Mouse (Mus musculus): Measurements from ENCODE around the gene Edem1. TPM values are rescaled to one million over a fixed set of nuclear protein-coding genes. Genes with fewer than 3 reads are reported as not detected.

The Edem1 gene
- polyA plus RNA-seq, 1 experiment from 2014 or later = 19.2 TPM

DNA sequence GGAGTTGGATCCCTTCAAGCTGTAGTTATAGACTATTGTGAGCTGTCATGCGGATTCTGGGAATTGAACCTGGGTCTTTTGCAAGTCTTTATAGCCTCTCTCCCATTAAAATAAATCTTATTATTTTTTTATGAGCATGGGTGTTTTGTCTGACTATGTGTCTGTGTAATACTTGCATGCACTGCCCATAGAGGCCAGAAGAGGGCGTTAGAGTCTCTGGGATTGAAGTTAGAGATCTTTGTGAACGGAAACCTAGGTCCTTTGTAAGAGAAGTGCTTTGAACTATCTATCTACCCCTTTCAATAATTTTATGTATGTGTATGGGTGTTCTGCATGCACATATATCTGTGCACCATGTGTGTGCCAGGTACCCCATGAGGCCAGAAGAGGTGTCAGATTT, 21.0 kb upstream of the Edem1 start:
- WGBS = 66% methylated on average over 3 of the region's 3 CpGs
- peaks cover 4% of the 10 kb centered on the region for H3K4me1 ChIP-seq
- H3K27ac ChIP-seq = no peak overlapping the region
- no peak overlapping the region for H3K4me3 ChIP-seq (replicated peaks)
- no peak for ATAC-seq (ENCODE audit: low FRiP score)
- no peaks in the 10 kb centered on the region for H3K36me3 ChIP-seq (replicated peaks)
- H3K4me2 ChIP-seq = no peak overlapping the region
- no peak overlapping the region for H3K9ac ChIP-seq
- no peaks in the 10 kb centered on the region for H3K9me3 ChIP-seq
- no peaks in the 10 kb centered on the region for H3K27me3 ChIP-seq

DNA sequence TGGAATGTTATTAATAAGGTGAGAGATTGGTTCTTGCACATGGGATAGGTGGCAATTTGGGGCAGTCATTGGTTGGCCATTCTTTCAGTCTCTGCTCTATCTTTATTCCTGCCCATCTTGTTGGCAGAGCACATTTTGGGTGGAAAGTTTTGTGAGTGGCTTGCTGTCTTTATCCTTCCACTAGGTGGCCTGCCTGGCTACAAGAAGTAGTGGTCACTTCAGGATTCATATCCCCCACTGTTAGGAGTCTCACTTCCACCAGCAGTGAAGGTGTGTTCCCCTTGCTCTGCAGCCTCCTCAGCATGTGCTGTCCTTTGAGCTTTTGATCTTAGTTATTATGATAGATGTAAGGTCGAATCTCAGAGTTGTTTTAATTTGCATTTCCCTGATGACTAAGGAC, 19.7 kb upstream of the Edem1 start:
- Histone ChIP-seq H3K4me1 (peaks cover 4% of the 10 kb centered on the region), H3K4me3 (replicated peaks) (no peak overlapping the region), H3K9ac (no peak overlapping the region), H3K9me3 (no peaks in the 10 kb centered on the region), H3K36me3 (replicated peaks) (no peaks in the 10 kb centered on the region), H3K27ac (no peak overlapping the region), H3K27me3 (no peaks in the 10 kb centered on the region), H3K4me2 (no peak overlapping the region)
- WGBS = 92% methylated on average over 1 of the region's 1 CpGs
- no peak for ATAC-seq (ENCODE audit: low FRiP score)

DNA sequence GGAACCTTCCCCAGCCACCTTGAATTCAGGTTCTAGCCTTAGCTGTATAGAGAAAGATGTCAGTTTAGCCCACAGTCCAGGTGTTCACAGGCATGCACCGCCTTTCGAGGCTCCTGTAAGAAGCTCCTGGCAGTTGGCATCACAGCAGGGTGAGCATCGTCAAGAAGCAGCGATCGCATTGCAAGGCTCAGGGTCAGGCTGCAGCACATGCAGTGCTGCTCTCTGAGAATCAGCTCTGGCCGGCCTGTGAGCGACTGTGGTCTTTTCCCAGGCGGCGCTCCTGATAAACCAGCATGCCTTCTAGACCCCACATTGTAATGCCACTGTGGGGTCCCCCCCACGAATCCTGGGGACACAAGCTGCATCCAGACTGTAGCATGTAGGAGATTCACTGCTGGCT, 18.2 kb upstream of the Edem1 start:
- ATAC-seq (ENCODE audit: low FRiP score) = no peak
- Histone ChIP-seq H3K27ac (no peak overlapping the region), H3K36me3 (replicated peaks) (peaks cover 5% of the 10 kb centered on the region; the same call in 1 of the 2 replicates), H3K27me3 (no peaks in the 10 kb centered on the region), H3K4me2 (no peak overlapping the region), H3K4me1 (peaks cover under 1% of the 10 kb centered on the region; the same call in 1 of the 2 replicates), H3K9me3 (no peaks in the 10 kb centered on the region), H3K4me3 (replicated peaks) (no peak overlapping the region), H3K9ac (no peak overlapping the region)
- 64% methylated on average over 10 of the region's 10 CpGs for WGBS

DNA sequence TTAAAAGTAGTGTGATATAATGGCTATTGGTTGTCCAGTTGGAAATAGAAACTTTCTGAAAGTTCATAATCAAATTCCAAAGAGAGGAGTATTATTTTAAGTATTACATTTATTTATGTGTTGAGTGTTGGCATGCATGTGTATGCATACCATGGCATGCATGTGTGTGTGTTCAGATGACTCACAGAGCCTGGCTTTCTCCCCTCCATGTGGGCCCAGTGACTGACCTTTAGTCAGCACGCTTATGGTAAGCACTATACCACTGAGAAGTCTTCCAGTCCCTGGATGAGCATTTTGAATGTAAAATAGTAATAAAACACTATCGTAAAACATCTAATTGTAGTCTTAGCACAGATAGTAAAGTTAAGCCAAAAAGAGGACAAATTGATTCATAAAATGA, 16.3 kb upstream of the Edem1 start:
- WGBS = 88% methylated on average over 2 of the region's 2 CpGs
- H3K4me1 ChIP-seq = no peaks in the 10 kb centered on the region
- H3K36me3 ChIP-seq (replicated peaks) = peaks cover 9% of the 10 kb centered on the region

DNA sequence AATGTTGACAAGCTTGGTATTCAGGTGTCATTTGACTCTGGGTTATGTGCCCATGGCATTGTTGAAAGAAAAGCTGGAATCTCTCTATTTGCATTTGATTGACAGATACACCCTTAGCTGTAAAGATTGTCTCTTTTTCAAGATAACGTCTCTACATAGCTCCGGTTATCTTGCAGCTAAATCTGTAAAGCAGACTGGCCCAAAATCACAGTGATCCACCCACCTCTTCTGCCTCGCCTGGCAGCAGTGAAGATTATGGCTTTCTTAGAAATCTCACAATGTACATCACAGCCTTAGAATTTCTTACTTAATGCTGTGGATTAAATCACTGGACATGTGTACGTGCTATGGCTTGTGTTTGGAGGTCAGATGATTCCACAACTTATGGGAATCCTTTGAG, 10.9 kb upstream of the Edem1 start:
- Histone ChIP-seq H3K9me3 (no peaks in the 10 kb centered on the region), H3K9ac (no peak overlapping the region), H3K27ac (no peak overlapping the region), H3K4me2 (no peak overlapping the region), H3K4me3 (replicated peaks) (no peak overlapping the region), H3K4me1 (no peaks in the 10 kb centered on the region), H3K27me3 (no peaks in the 10 kb centered on the region), H3K36me3 (replicated peaks) (peaks cover 46% of the 10 kb centered on the region)
- WGBS = 77% methylated on average over 4 of the region's 4 CpGs
- ATAC-seq (ENCODE audit: low FRiP score) = no peak

More for the DNA sequence above, 16.3 kb upstream of the Edem1 start:
- H3K27ac ChIP-seq = no peak overlapping the region
- no peak for ATAC-seq (ENCODE audit: low FRiP score)
- H3K4me3 ChIP-seq (replicated peaks) = no peak overlapping the region
- H3K9me3 ChIP-seq = no peaks in the 10 kb centered on the region
- no peak overlapping the region for H3K4me2 ChIP-seq
- no peak overlapping the region for H3K9ac ChIP-seq
- no peaks in the 10 kb centered on the region for H3K27me3 ChIP-seq

DNA sequence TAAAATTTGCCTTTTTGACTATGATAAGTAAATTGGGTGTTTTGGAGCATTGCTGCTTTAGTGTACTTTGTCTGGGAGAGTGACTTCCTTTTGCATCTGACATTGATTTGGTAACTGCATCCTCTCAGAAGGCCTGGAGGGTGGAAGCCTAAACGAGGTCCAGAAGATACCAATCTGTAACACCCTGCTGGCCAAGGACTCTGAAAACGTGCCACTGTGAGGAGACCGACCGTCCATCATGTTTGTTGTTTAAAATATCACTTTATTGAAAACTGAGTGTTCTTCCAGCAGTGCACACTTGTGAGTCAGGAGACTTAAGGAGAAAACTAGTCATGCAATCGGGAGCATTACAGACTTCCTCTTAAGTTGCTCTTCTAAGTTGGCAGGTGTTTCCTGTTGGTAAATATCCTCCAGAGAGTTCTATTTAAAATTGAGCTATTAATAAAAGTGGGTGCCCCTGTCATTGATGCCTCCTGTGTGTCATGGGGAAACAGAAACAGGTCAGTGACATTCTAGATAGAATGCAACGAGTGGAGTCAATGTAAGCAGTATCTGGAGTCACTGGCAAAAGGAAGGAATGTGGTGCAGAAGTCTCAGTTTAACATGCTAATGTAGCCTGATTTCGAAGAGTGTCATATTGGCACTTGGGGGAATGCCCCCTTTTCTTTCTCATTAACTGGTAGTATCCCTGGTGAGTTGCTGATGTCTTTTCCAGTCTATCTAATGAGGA, 3.5 kb upstream of the Edem1 start:
- 79% methylated on average over 7 of the region's 7 CpGs for WGBS
- Histone ChIP-seq H3K27ac (no peak overlapping the region), H3K4me3 (replicated peaks) (no peak overlapping the region), H3K4me2 (no peak overlapping the region), H3K9me3 (no peaks in the 10 kb centered on the region), H3K36me3 (replicated peaks) (peaks cover 28% of the 10 kb centered on the region), H3K27me3 (no peaks in the 10 kb centered on the region), H3K4me1 (peaks cover 12% of the 10 kb centered on the region), H3K9ac (no peak overlapping the region)
- ATAC-seq (ENCODE audit: low FRiP score) = no peak

DNA sequence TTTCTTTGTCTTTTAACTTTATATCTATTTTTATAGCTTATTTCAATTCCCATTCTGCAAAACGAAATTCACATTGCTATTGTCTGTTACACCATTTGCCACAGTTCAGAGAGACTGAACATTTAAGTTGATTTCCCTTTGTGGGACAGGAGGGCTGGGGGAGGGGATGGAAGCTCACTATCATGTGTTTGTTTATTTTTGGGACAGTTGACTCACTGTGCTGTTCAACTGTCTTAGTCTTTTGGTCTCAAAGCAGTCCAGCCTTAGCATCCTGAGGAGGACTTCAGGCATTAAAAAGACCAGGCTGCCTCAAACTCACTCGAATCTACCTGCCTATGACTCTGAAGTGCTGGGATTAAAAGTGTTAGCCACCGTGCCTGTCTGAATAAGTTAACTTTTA, 2.4 kb upstream of the Edem1 start:
- no peaks in the 10 kb centered on the region for H3K27me3 ChIP-seq
- 80% methylated on average over 3 of the region's 3 CpGs for WGBS
- no peak overlapping the region for H3K4me3 ChIP-seq (replicated peaks)
- H3K4me2 ChIP-seq = no peak overlapping the region
- no peaks in the 10 kb centered on the region for H3K9me3 ChIP-seq
- peaks cover 23% of the 10 kb centered on the region for H3K36me3 ChIP-seq (replicated peaks)
- H3K9ac ChIP-seq = no peak overlapping the region
- H3K4me1 ChIP-seq = peaks cover 15% of the 10 kb centered on the region
- ATAC-seq (ENCODE audit: low FRiP score) = no peak
- H3K27ac ChIP-seq = no peak overlapping the region

DNA sequence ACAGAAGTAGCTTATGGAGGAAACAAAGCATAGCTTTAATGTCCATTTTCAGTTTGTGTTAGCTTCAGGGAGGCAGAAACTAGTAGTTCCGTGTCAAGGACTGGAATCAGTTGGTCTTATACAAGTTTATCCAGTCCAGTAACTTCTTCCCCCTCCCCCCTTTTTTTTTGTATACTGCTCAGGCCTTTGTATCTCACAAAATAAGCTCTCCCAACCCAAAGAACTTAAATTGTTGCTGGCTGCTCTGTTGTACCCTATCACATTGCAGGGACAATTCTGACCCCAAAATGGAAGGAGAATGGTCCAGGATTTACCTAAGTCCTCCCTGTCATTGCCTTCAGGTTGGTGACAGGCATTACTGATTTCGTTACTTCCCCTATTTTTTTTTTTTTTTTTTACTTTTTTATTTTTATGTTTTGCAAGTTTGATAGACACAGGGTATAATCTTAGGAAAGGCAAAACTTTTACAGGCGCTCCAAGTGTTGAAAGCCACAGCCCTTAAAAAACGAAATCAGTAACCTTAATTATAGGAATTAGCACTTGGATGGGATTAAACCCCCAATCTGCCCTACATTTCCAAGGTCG, 1.0 kb upstream of the Edem1 start:
- H3K27me3 ChIP-seq = no peaks in the 10 kb centered on the region
- no peak for ATAC-seq (ENCODE audit: low FRiP score)
- peaks cover 11% of the 10 kb centered on the region for H3K36me3 ChIP-seq (replicated peaks)
- no peak overlapping the region for H3K27ac ChIP-seq
- no peak overlapping the region for H3K9ac ChIP-seq
- H3K9me3 ChIP-seq = no peaks in the 10 kb centered on the region
- no peak overlapping the region for H3K4me3 ChIP-seq (replicated peaks)
- peaks cover 20% of the 10 kb centered on the region for H3K4me1 ChIP-seq
- 17% methylated on average over 5 of the region's 5 CpGs for WGBS
- H3K4me2 ChIP-seq = peak overlapping the region; percentile 90

DNA sequence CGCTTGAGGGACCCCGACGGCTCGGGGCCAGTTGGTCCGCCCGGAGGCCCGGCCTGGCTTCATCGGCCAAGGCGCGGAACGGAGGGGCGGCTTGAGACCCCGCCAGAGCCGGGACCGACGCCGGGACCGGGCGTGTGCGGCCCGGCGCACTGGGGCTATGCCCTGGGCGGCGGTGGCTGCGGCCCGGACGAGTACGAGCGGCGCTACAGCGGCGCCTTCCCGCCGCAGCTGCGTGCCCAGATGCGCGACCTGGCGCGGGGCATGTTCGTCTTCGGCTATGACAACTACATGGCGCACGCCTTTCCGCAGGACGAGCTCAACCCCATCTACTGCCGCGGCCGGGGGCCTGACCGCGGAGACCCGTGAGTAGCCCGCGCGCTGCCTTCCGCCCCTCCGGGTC, 431 bp downstream of the Edem1 start:
- Histone ChIP-seq H3K4me1 (peaks cover 20% of the 10 kb centered on the region), H3K4me2 (peak overlapping the region; percentile 90), H3K9me3 (no peaks in the 10 kb centered on the region), H3K9ac (peak overlapping the region; percentile 90), H3K27ac (peak overlapping the region; percentile 84), H3K36me3 (replicated peaks) (no peaks in the 10 kb centered on the region), H3K27me3 (no peaks in the 10 kb centered on the region), H3K4me3 (replicated peaks) (peak overlapping the region; percentile 94)
- 0% methylated on average over 55 of the region's 56 CpGs for WGBS
- peak; percentile 77 for ATAC-seq (ENCODE audit: low FRiP score)

DNA sequence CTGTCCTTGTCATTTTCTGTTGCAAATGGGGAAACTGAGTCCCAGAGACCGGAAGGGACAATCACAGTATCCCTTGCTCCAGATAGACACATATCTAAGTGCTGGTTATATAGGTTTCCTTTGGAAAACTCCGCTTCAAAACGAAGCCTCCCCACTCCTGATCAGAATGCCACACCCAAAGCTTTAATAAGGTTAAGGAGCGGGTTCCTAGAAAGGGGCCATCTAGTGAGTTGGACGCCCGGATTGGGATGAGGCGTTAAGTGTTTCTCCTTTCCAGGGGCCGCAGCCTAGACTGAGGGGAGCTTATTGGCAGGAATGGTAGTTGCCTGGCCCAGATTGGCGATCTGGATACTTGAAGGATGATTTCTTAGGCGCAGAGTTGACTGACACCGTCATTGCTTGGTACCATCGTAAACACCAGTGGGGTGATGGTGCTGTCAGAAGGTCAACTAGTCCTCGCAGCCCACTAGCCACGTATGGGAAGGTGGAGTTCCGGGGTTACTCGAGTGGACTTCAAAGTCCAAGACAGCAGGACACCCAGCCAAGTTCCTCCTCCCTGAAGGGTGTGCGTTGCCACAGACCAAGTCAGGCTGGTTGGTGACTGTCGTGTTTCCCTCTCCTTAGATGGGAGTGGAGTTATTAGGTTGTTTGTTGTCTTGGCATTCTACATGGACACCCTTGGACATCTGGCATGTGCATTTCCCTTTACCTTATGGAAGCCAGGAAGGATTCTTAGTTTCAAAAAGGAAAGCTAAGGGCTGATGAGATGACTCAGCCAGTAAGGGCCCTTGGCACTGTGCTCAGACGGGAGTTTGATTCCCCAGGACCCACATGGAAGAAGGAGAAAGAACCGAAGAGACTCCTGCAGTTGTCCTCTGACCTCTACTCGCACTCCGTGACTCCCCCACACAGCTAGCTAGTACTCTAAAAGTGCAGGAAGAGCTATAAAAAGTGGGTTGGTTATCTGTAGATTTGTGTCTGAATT, 1.2 kb downstream of the Edem1 start:
- no peak for ATAC-seq (ENCODE audit: low FRiP score)
- Histone ChIP-seq H3K4me2 (peak overlapping the region; percentile 90), H3K4me3 (replicated peaks) (peak overlapping the region; percentile 94), H3K9me3 (no peaks in the 10 kb centered on the region), H3K27ac (no peak overlapping the region), H3K4me1 (peaks cover 20% of the 10 kb centered on the region), H3K27me3 (no peaks in the 10 kb centered on the region), H3K9ac (peak overlapping the region; percentile 90), H3K36me3 (replicated peaks) (no peaks in the 10 kb centered on the region)
- WGBS = 30% methylated on average over 22 of the region's 22 CpGs

DNA sequence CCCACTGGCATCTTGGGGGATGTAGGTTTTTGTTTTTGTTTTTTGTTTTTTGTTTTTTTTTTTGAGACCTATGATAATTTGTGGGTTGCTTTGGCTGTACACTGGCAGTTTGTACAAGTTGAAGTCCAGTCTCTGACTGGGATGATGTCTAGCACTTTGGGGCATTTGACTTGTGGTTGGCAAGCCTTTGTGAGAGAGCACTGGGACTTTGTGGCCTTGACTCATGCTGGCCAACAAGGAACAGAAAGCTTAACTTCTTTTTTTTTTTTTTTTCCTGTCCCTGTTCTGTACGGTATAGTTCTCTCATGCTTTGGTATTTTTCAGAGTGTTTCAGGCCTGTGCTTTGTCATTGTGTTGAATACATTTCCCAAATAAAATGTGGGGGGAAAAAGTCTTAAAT, 3.7 kb downstream of the Edem1 start:
- Histone ChIP-seq H3K36me3 (replicated peaks) (peaks cover 2% of the 10 kb centered on the region), H3K27me3 (no peaks in the 10 kb centered on the region), H3K9me3 (no peaks in the 10 kb centered on the region), H3K27ac (no peak overlapping the region), H3K4me2 (no peak overlapping the region), H3K4me3 (replicated peaks) (no peak overlapping the region), H3K4me1 (peaks cover 20% of the 10 kb centered on the region), H3K9ac (no peak overlapping the region)
- no peak for ATAC-seq (ENCODE audit: low FRiP score)
- 82% methylated on average over 1 of the region's 1 CpGs for WGBS

DNA sequence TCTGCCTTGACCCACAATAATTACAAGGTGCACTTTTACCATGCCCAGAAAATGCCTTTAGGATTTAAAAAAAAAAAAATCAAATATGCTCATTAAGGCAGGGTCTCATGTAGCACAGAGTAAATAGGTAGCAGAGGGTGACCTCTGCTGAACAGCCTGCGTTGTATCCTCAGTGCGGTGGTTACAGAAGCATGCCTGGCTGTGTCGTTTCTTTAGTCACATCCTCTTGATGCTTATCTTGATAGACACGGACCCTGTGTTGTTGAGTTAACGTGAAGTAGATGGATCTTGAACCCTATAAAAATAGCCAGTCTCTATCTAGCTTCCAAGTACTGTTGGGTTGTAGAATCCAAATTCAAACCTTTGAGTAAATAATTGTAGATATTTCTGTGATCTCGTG, 4.5 kb downstream of the Edem1 start:
- ATAC-seq (ENCODE audit: low FRiP score) = no peak
- no peaks in the 10 kb centered on the region for H3K9me3 ChIP-seq
- 87% methylated on average over 6 of the region's 6 CpGs for WGBS

More for the DNA sequence above, 4.5 kb downstream of the Edem1 start:
- Histone ChIP-seq H3K4me3 (replicated peaks) (no peak overlapping the region), H3K27ac (no peak overlapping the region), H3K9ac (no peak overlapping the region), H3K36me3 (replicated peaks) (peaks cover 10% of the 10 kb centered on the region), H3K27me3 (no peaks in the 10 kb centered on the region), H3K4me2 (no peak overlapping the region), H3K4me1 (peaks cover 20% of the 10 kb centered on the region)

Measured in forebrain, embryonic 12.5 days (tissue).